Mouse (Mus musculus) heart, postnatal 0 days (tissue): ENCODE data around the gene Mta1.

Experiments used
- CTCF ChIP-seq: IDR thresholded peaks from 2 replicates; pipeline ENCODE4 v1.5.1; 2016; ENCODE audit warnings: antibody characterized with exemption, control low read depth, low read depth
- EP300 ChIP-seq: IDR thresholded peaks from 2 replicates; pipeline ENCODE4 v1.6.1; 2016; ENCODE audit warnings: antibody characterized with exemption, low read depth

- TF ChIP-seq CTCF (no peak), EP300 (no peak)
These were observed 59.9 kb downstream of the Mta1 start for GRCm38 (mm10) chr12:113157971-113158370.
